Mouse (Mus musculus): ENCODE data around the gene Disp2.

Disp2 gene

DNA sequence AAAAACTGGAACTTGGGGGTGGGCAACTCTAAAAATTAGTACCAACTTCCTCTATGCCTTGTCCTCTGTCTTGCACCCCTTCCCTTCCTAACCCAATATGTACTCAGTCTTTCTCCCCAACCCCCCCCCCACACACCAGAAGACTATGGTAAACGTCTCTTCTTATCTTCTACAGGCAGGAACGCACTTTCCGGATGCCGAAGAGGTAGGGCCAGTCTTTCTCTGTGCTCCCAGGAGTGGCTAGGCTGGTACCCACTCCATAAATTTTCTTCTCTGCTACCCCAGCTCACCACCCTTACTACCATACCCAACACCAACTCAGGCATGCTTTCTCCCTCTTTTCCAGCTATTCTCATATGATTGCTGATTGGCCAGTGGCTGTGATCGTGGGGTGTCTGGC lies 7.0 kb downstream of the Disp2 start:
- no peak for DNase-seq (ENCODE audit: low spot score)

DNA sequence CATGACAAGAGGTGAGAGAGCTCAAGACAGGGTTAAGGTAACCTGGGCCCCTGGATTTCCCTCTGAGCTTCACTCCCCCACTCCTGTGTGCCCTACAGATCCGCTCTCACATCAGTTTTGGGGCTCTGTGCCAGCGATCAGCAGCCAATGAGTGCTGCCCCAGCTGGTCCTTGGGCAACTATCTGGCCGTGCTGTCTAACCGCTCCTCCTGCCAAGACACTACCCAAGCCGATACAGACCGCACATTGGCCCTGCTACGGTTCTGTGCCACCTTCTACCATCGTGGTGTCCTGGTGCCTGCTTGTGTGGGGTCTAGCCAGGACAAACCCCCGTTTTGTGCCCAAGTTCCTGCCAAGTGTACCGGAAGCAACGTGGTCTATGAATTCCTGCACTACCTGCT lies 10.0 kb downstream of the Disp2 start:
- peak; percentile 58 for DNase-seq (ENCODE audit: low spot score)

DNA sequence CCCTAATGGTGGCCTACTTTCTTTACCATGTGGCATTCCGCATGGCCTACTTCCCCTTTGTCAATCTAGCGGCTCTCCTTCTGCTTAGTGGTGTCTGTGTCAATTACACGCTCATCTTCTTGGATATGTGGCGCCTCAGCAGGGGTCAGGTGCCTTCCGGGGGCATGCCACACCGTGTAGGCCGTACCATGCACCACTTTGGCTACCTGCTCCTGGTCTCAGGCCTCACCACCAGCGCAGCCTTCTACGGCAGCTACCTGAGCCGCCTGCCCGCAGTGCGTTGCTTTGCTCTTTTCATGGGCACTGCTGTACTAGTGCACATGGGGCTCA lies 10.7 kb downstream of the Disp2 start:
- no peak for DNase-seq (ENCODE audit: low spot score)

DNA sequence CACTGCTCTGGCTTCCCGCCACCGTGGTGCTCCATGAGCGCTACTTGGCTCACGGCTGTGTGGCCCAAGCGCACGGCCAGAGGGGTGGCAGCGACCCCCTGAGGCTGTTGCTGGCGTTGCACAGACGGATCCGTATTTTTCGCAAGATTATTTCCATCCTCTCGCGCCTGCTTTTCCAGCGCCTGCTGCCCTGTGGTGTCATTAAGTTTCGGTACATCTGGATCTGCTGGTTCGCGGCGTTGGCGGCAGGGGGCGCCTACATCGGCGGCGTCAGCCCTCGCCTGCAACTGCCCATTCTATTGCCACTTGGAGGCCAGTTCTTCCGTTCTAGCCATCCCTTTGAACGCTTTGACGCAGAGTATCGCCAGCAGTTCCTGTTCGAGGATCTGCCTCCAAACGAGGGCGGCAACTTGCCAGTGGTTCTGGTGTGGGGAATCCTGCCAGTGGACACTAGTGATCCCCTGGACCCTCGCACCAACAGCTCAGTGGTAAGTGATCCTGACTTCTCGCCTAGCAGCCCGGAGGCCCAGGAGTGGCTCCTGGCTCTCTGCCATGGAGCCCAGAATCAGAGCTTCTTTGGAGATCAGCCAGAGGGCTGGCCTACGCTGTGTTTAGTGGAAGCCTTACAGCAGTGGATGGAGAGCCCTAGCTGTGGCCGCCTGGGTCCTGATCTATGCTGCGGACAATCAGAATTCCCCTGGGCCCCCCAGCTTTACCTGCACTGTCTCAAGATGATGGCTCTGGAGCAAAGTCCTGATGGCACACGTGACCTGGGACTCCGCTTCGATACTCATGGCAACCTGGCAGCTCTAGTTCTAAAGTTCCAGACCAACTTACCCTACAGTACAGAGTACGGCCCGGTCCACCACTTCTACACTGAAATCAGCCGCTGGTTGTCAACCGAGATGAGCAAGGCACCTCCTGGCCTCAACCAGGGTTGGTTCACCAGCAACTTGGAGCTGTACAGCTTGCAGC lies 11.3 kb downstream of the Disp2 start:
- DNase-seq (ENCODE audit: low spot score) = peak; percentile 48

DNA sequence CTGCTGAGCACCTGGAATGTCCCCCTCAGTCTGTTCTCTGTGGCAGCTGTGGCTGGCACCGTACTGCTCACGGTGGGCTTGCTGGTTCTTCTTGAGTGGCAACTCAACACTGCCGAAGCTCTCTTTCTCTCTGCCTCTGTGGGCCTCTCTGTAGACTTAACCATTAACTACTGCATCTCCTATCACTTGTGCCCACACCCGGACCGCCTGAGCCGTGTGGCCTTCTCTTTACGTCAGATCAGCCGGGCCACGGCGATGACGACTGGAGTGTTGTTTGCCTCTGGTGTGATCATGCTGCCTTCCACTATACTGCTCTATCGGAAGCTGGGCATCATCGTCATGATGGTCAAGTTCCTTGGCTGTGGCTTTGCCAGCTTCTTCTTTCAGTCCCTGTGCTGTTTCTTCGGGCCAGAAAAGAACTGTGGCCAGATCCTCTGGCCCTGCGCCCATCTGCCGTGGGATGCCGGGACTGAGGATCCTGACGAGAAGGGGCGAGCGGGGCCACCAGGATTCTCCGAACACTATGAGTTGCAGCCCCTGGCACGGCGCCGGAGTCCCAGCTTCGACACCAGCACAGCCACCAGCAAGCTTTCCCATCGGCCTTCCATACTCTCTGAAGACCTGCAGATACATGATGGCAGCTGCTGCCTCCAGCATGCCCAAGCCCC lies 12.2 kb downstream of the Disp2 start:
- no peak for DNase-seq (ENCODE audit: low spot score)

DNA sequence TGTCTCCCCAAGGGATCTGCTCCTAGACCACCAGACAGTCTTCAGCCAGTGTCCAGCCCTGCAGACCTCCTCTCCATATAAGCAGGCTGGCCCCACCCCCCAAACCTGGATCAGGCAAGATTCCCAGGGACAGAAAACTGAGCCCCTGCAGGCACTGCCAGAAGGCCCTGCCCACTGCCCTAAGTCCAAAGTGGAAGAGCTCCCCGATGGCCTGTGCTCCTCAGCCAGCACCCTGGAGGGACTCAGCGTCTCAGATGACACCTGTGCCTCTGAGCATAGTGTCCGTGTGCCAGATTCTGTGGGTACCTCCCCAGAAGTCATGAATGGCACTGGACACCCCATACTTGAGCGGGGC lies 12.7 kb downstream of the Disp2 start:
- DNase-seq (ENCODE audit: low spot score) = no peak

DNA sequence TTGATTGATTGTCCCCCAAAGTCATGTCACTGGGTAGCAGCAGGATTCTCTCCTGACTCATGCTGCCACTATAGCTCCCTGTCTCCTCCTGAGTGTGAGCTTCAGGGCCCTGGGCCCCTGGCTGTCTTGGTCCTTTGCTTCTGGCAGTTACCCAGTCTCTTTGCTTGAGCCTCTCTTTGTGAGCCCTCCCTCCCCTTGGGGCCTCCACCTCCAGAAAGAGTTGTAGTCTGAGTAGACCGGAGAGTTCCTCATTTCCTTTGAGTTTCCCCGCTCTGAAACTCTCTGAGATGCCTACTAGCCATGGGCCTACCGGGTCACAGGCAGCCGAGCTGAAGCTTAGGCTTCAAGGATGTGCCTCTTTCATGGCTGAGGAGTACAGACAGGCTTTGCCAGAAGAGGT lies 14.1 kb downstream of the Disp2 start:
- DNase-seq (ENCODE audit: low spot score) = no peak

DNA sequence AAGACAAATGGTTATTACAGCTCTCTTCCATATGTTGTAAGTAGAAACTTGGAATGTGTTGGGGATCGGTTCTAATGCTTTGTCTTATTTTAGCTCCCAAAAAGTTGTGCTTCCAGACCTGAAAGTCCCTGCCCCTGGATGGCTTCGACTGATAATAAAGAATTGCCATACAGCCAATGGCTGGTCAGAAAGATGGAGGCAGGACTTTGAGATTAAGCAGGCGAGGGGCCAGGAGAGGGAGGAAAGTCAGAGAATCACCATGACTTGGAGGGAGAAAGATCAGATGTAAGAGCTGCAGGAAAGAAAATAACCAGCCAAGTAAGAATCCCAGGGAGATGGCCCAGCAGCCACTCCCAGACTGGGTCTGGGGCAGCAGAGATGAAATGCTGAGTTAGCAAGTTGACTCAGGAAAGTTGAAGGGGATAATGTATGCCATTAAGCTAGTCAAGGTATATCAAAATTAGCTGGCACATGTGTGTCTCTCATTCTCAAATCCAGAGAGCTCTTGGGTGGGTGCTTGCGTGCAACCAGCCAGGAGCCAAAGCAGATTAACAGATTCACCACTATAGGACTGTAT lies 23.1 kb downstream of the Disp2 start:
- DNase-seq (ENCODE audit: low spot score) = no peak

DNA sequence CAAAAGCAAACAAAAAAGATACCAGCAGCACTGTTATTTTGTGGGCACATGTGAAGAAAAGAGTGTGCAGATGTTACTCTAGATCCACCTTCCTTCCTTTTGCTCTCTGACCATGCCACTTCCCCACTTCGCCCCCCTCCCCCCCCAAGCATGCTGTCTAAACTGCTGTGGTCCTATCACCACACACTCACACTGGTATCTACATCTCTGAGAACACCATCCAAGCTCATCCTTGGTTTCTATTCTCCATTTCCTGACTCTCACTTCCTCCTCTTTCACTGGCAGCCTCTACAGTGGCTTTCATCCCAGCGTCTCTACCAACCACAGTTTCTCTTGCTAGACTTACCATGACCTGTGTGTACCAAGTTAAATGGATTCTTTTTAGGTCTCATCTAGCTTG lies 25.0 kb downstream of the Disp2 start:
- DNase-seq (ENCODE audit: low spot score) = no peak

DNA sequence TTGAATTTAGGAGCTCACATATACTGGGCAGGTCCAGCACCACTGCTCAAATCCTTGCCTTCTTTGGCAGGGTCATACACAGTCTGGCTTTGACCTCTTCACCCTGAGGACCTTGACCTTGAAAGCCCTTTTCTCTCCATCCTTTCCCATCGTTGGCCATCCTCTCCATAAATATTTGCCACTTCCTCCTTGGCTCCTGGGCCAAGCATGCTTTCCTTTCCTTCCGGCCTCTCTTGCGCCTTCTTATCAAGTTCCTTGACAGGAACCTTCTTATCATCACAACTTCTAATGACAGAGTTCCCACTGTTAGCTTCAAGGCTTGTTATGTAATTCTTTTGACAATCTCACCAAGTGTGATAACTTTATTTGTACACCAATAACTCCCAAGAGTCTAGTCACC lies 25.6 kb downstream of the Disp2 start:
- no peak for DNase-seq (ENCODE audit: low spot score)

DNA sequence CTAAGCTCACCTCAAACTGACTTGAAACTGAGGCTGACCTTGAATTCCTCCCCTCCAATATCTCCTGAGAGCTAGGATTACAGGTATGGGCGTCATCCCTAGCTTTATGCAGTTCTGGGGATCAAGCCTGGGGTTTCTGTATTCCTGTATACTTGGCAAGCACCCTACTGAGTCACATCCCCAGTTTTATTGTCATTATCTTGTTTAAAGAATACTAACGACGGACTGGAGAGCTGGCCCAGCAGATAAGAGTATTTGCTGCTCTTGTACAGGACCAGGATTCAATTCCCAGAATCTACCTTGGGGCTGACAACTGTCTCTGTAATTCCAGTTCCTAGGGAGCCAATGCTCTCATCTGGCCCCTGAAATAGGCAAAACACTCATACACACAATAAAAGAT lies 26.2 kb downstream of the Disp2 start:
- DNase-seq (ENCODE audit: low spot score) = no peak

DNA sequence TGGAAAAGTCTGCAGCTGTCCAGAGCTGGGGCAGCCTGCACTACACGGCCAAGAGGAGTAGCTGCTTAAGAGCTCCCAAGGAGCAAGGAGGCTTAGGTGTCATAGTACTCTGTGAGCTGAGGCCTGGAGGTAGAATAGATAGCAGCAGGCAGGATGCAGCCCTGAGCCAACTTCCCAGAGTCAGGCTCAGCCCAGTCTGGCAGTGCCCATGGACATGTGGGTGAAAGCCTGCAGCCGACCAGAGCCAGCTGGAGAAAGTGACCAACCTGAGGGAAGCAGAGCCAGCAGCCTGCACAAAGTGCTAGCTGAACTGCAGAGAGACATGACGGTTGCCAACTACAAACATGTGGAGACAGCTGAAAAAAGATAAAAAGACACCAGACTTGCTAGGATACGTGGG lies 27.3 kb downstream of the Disp2 start:
- DNase-seq (ENCODE audit: low spot score) = no peak

DNA sequence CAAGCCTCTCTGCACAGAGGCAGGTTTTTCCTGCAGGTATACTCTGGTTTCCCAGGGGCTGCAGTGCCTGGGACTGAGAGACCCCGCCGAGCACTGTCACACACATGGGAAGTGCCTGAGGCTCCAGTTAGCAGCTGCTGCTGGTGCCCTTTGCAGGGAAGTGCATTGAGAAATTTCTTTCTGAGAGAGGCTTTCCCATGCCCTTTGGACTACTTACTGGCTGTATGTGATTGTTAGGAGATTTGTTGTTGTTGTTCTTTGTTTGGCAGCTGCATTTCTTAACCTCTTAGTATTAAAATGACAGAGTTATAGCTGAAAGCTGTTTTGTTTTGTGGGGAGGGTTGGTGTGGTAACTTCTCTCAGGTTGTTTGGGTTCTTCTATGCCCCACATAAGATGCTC lies 31.3 kb downstream of the Disp2 start:
- DNase-seq (ENCODE audit: low spot score) = no peak

DNA sequence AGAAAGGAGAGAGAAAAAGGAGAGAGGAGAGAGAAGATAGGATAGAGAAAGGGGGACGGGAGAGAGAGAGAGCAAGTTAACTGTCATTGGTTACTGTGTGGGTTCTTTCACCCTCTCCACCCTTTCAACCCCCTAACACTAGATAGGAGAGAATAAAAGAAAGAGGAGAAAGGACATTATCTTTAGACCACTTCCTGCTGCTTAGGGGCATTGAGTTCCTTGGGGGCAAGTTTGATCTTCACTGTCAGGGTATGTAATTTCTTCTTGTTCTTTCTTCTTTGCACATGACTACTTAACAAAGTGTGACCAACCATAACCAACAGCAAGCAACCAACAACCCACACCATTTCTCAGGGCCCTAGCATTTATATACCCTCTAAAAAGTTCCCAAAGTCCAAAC lies 33.2 kb downstream of the Disp2 start:
- no peak for DNase-seq (ENCODE audit: low spot score)

DNA sequence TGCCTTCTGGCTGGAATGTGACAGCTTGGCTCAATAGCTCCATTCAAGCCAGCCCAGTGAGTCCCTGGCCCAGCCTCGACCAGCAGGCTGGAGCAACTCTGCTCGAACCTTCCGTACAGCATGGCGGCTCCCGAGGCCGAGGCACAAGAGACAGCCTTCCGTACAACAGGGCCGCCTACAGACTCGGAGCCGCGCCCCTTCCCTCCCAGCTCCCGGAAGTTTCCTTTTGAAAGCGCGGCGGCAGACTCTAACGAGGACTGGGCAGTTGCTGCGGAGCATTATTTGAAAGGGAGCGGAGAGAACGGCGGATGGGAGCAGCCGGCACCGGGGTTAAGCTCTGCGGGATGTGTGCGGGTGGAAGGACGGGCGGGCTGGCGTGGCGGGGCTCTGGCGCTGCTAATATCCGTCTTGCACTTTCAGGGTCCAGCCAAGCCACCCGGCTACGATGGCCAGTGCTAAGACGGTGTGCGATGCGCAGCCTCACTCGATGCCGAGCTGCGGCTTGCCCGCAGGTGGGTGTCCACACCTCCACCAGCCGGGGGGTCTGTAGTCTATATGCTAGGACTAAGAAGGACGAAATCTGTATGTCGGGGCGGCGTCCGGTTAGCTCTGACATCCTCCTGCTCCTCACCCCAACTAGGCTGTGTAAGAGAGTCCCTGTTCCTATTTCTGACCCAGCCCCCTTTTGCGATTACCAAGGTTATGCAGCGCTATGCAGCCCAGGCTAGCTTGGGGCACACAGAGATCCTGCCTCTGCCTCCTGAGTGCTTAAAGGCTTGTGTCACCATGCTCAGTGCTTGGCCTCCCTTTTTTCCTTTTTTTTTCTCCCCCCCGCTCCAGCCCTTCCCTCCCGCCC lies 34.7 kb downstream of the Disp2 start, which contains the start of gene Knstrn:
Knstrn (plus strand) TSS at position 23 of the 856 bp plus-strand sequence.
- peak; percentile 78 for DNase-seq (ENCODE audit: low spot score)

DNA sequence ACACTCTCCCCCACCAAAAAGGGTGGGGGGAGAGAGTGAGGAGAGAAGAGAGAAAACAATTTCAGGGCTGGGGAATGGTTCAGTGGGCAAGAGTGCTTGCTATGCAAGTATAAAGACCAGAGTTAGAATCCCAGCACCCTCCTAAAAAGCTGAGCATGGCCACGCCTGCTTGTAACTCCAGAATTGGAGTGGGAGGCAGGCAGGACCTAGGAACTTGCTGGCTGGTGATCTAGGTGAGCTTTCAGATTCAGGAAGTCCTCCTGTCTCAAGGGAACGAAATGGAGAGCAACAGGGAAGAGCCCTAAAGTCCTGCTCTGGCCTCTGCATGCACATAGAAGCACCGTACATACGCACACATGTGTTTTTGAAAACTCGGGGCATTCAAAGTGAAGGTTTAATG lies 43.3 kb downstream of the Disp2 start:
- no peak for DNase-seq (ENCODE audit: low spot score)

DNA sequence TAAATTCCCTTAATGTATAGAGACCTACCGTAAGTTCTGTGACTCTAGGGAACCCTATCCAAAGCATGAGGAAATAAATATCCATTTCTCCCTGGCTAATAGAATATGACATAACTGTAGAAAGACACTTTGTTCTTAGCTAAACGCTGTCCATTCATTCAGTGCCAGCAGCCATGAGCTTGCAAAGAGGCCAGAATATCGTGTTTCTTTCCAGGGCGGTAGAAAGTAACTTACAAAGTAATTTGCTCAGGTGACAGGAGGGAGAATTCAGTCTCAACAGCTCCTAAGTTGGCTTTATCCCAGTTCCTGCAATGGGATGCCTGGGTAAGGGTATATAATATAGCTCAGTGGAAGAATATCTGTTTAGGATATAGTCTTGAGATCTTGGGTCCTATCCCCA lies 44.9 kb downstream of the Disp2 start:
- DNase-seq (ENCODE audit: low spot score) = no peak

DNA sequence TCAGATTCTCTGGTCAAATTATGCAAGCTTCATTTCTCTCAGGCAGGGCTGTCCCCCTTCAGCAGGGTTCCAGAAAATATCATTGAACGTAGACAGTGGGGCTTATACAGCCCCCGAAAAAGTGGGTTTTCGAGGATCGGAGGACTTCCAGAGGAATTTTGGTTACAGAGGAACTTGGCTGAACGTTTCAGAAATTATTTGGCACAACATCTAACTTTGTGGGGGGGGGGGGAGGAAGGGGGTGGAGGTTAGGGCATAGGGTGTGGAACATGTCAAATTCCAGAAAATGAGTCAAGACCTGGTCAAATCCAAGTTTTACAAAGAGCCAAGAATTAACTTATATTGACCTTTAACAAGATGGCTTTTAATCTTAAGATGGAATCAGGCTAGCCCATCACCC lies 49.6 kb downstream of the Disp2 start:
- no peak for DNase-seq (ENCODE audit: low spot score)

DNA sequence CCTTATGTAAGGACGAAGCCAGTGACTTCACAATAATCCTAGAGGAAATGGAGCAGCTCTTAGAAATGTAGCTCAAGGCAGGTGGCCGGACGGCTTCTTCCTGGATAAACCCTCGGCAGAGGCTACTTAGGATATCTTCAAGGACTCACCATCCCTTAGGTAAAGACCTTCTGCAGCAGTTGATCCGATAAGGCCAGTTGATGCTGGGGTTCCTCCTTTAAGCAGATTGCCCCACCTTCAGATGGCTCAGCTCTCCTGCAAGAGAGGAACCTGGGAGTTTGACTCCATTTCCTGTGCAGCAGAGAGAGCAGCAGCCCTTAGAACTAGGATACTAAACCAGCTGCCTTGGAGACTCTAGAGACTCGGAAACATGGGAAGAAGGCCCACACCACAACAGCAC lies 54.5 kb downstream of the Disp2 start:
- DNase-seq (ENCODE audit: low spot score) = no peak

DNA sequence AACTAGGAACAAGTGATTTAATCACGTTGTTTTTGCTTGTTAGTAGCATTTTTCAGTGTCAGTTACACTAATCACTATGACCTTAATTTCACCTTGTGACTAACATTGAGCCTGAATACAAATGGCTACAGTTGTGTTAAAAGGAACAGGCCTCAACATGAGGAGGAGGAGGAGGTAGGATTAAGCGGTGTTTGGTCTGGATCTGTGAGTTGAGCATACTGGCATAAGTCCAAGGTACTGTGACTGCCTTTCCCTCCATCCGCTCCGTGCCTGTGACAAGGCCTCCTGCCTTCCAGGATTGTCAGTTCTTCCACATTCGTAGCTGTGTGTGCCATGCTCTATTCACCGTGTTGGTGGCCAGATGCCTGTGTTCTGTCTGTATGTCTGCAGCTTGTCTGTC lies 55.6 kb downstream of the Disp2 start:
- no peak for DNase-seq (ENCODE audit: low spot score)

DNA sequence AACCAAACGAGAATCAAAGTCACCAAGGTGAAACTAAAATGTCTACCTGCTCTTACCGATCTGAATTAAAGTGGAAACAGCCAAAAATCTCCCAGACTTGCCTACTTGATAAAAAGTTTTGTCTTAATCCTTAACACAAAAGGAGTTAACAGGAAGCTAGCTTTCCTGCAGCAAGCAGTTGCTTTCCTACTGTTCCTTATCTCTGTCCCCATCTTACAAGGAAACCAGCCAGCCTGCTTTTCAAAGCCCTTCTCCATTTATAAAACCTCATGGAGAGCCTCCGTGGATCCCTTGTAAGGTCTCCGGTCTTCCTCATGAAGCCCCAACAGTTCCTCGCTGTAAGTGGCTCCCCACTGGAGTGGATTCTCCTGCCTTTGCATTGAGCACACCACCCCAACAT lies 58.8 kb downstream of the Disp2 start:
- DNase-seq (ENCODE audit: low spot score) = no peak

DNA sequence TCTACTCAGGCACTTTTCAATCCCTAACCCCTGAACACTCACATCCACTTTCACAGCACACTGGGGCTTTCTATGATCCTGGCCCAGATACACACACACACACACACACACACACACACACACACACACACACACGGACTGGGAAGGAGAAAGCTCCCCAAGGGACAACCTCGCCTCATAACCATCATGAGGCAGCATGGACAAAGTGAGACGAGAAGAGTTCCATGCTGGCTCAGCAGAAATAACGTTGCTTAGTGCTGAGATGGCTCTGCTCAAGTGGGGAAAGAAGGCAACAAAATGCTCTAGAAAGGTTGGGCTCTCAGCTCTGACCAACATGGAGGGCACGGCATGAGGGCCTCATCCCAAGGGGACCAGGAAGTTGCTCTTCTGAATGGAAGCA lies 61.7 kb downstream of the Disp2 start:
- DNase-seq (ENCODE audit: low spot score) = no peak

All from ovary, adult 18-20 months (tissue).